In the genomic region with DNA sequence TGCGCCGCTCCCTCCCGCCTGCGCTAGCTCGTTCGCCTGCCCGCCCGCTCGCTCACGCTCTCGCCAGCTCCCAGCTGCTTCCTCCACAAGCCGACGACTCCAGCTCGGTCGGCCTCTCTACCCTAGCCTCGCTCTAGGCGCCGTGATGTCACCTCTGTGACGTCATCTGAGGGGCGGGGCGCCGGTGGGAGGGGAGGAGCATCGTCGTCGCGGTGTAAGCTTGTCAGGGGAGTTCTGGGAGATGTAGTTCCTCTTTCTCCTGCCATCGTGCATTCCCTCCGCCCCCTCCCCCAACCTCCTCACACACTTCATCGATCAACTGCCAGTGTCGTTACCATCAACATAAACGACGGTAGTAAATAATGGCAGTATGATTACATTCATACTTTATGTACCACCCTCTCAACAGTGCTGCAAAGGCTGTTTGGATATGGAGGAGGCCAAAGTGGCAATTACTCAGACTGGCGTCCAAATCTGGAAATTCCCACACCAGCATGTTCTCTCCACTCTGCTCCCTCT, we compare ENCODE assay signal across 7 mouse cellular contexts. TPM values are rescaled to one million over a fixed set of nuclear protein-coding genes. Genes with fewer than 3 reads are reported as not detected.
DNase-seq lines count a peak whose midpoint lies in the region; ATAC-seq lines count a peak whose summit lies in the region.

A gene (minus strand): TSS at position 141 of the 519 bp plus-strand sequence.

- peaks cover 38% of the 10 kb centered on the region for H3K4me1 ChIP-seq in intestine, embryonic 16.5 days (ENCODE audit: control insufficient read depth, insufficient read depth, low read length)
- H3K4me1 ChIP-seq in midbrain, embryonic 11.5 days (ENCODE audit: control insufficient read depth, insufficient read depth, low read length), result peaks cover 37% of the 10 kb centered on the region

- peak; percentile 84 for ATAC-seq in intestine, embryonic 16.5 days
- ATAC-seq in midbrain, embryonic 11.5 days (ENCODE audit: low FRiP score), result peak; percentile 95

- intact Hi-C loops in left cerebral cortex, postnatal 36 days (cut with DNase I), result no loop called here

- H3K4me3 ChIP-seq in intestine, embryonic 16.5 days (ENCODE audit: low read length), result peak within 1 kb of the TSS; percentile 67
- H3K4me3 ChIP-seq in midbrain, embryonic 11.5 days (ENCODE audit: low read depth, low read length), result peak within 1 kb of the TSS; percentile 49

- peak within 1 kb of the TSS; percentile 78 for H3K4me2 ChIP-seq in intestine, embryonic 16.5 days (ENCODE audit: low read depth, low read length)
- peak within 1 kb of the TSS; percentile 51 for H3K4me2 ChIP-seq in midbrain, embryonic 11.5 days

- peak within 1 kb of the TSS; percentile 87 for H3K27ac ChIP-seq in intestine, embryonic 16.5 days (ENCODE audit: low read length)
- H3K27ac ChIP-seq in midbrain, embryonic 11.5 days (ENCODE audit: low read depth, low read length), result peak within 1 kb of the TSS; percentile 80

- H3K27me3 ChIP-seq in intestine, embryonic 16.5 days (replicated peaks; ENCODE audit: control insufficient read depth, insufficient read depth, low read length), result no peaks in the 10 kb centered on the region
- H3K27me3 ChIP-seq in midbrain, embryonic 11.5 days (ENCODE audit: control insufficient read depth, insufficient read depth, low read length), result no peaks in the 10 kb centered on the region

- WGBS in intestine, embryonic 16.5 days, result 1% methylated on average over 31 of the region's 33 CpGs
- WGBS in midbrain, embryonic 11.5 days, result 1% methylated on average over 22 of the region's 33 CpGs

- H3K36me3 ChIP-seq in intestine, embryonic 16.5 days (ENCODE audit: control insufficient read depth, insufficient read depth, low read length), result no peaks in the 10 kb centered on the region
- H3K36me3 ChIP-seq in midbrain, embryonic 11.5 days (ENCODE audit: control insufficient read depth, insufficient read depth, low read length), result no peaks in the 10 kb centered on the region

- peak within 1 kb of the TSS; percentile 79 for H3K9ac ChIP-seq in intestine, embryonic 16.5 days (ENCODE audit: low read depth, low read length)
- peak within 1 kb of the TSS; percentile 59 for H3K9ac ChIP-seq in midbrain, embryonic 11.5 days (ENCODE audit: low read length)

- DNase-seq in adrenal gland, adult 2 months, result peak; percentile 100
- DNase-seq in embryo, embryonic 11.5 days (ENCODE audit: low read depth, low spot score), result peak; percentile 99
- peak; percentile 99 for DNase-seq in gastrocnemius, postnatal 4 days (ENCODE audit: low spot score in 2 of 2)
- DNase-seq in left cerebral cortex, postnatal 36 days (ENCODE audit: low spot score in 2 of 2), result peak; percentile 100
- DNase-seq in midbrain, embryonic 11.5 days (ENCODE audit: low spot score, missing footprints), result peak; percentile 100
- peak; percentile 95 for DNase-seq in skeletal muscle tissue, adult 2 months (ENCODE audit: low read depth, low spot score)

- H3K9me3 ChIP-seq in intestine, embryonic 16.5 days (ENCODE audit: control insufficient read depth, low read length), result no peaks in the 10 kb centered on the region
- H3K9me3 ChIP-seq in midbrain, embryonic 11.5 days (ENCODE audit: control insufficient read depth, low read length), result no peaks in the 10 kb centered on the region

RNA-seq across cellular contexts. Expression of the gene that starts here (rescaled TPM):
- 100 to 1,000 TPM in 1 of 2 experiments, 10 to 100 TPM in 1; 94.9 to 150 TPM for total RNA-seq in adrenal gland, adult 2 months (2021)
- polyA plus RNA-seq in adrenal gland, adult 2 months (2012; rRNA removed), result 129 and 162 TPM in 2 replicates
- 100 to 1,000 TPM in 1 of 2 experiments, 10 to 100 TPM in 1; 82.2 to 103 TPM for total RNA-seq in gastrocnemius, postnatal 4 days (2021)
- 30.2 and 30.7 TPM in 2 replicates for polyA plus RNA-seq in intestine, embryonic 16.5 days (2015; fragmentation: Nextera tagmentation; extraction: Ambion mirVana)
- total RNA-seq in left cerebral cortex, postnatal 36 days (2021), result 10 to 100 TPM; 90.2 to 95.1 TPM
- 52.3 and 53.6 TPM in 2 replicates for polyA plus RNA-seq in midbrain, embryonic 11.5 days (2014; fragmentation: Nextera tagmentation; extraction: Ambion mirVana)

Comparison
In these comparisons a context has a peak if more than half of its experiments do, and no peak if none do; other contexts are left out.
1. Peak in every context shown above with its lines: DNase-seq, ATAC-seq, H3K4me3 ChIP-seq and H3K27ac ChIP-seq.